Mouse (Mus musculus) heart, postnatal 0 days (tissue): ENCODE measurements at regions not wholly inside any gene's neighbourhood (a gene's known extent, or its start where the extent isn't known, plus 50 kb on each side); places are given as distances from the start of the nearest gene placed in this dataset.

ENCODE experiments used
- ATAC-seq: fragments of 200-750 bp; cut with Nextera tagmentation; 2 replicates; pipeline ENCODE4 v1.8.0; 2017; ENCODE audit warnings: low read depth, moderate number of reproducible peaks, moderate library complexity; ENCODE audit not compliant: insufficient read depth
- DNase-seq: peaks from one replicate; pipeline ENCODE4 v3.0.0-alpha.2; 2016; ENCODE audit warnings: low spot score
- H3K27ac ChIP-seq: fragments of 300-500 bp; sonication (generic); 2 replicates; pipeline ENCODE4 v1.5.1; 2014; ENCODE audit warnings: low read depth, mild to moderate bottlenecking
- H3K27me3 ChIP-seq: fragments of 300-500 bp; sonication (generic); 2 replicates; pipeline ENCODE4 v1.6.1; 2014; ENCODE audit warnings: low read length, mixed read lengths; ENCODE audit not compliant: control insufficient read depth, insufficient read depth
- H3K36me3 ChIP-seq: fragments of 300-500 bp; sonication (generic); replicated peaks from 2 replicates; pipeline ENCODE4 v1.6.1; 2014; ENCODE audit warnings: low read length, mixed read lengths; ENCODE audit not compliant: control insufficient read depth, insufficient read depth
- H3K4me1 ChIP-seq: fragments of 300-500 bp; sonication (generic); 2 replicates; pipeline ENCODE4 v1.6.1; 2014; ENCODE audit warnings: antibody characterized with exemption; ENCODE audit not compliant: control insufficient read depth, insufficient read depth
- H3K4me2 ChIP-seq: fragments of 300-500 bp; sonication (generic); 2 replicates; pipeline ENCODE4 v1.6.1; 2014; ENCODE audit warnings: low read depth, mild to moderate bottlenecking, low read length, moderate library complexity
- H3K4me3 ChIP-seq: fragments of 300-500 bp; sonication (generic); 2 replicates; pipeline ENCODE4 v1.5.1; 2014; ENCODE audit warnings: low read depth, low read length
- H3K9ac ChIP-seq: fragments of 300-500 bp; sonication (generic); replicated peaks from 2 replicates; pipeline ENCODE4 v1.6.1; 2014; ENCODE audit warnings: low read depth, low read length, mixed read lengths
- H3K9me3 ChIP-seq: fragments of 300-500 bp; sonication (generic); replicated peaks from 2 replicates; pipeline ENCODE4 v1.6.1; 2016; ENCODE audit warnings: low read length; ENCODE audit not compliant: control insufficient read depth
- CTCF ChIP-seq: IDR thresholded peaks from 2 replicates; pipeline ENCODE4 v1.5.1; 2016; ENCODE audit warnings: antibody characterized with exemption, control low read depth, low read depth
- EP300 ChIP-seq: IDR thresholded peaks from 2 replicates; pipeline ENCODE4 v1.6.1; 2016; ENCODE audit warnings: antibody characterized with exemption, low read depth
- WGBS: fragments of 180-500 bp; shearing (Covaris S2); extraction: QIAGEN DNeasy Blood & Tissue Kit; methylation state at CpG from one replicate; pipeline ENCODE4 v1.1.7; 2014; 5-methylcytosine and 5-hydroxymethylcytosine counted together

DNA sequence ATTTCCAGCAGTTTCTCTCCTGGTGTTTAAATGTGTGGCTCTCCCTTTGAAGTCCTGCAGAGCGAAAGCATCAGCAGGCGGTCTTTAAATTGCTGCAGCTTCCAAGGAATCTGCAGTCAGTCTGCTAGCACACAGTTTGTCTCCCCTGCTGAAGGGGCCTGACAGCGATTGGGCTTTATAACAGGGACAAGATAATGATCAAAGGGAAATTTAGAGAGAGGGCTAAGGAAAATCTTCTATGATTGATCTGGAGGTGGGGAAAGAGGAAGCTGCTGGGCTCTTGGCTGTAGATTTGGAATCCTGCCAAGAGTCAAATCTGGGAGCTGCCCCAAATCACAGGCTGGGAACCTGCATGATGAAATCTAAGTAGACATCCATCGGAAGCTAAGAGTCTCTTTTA, 1348.8 kb downstream of the Gsdmc2 start:
- DNase-seq (no peak), ATAC-seq (no peak)
- no peak overlapping the region for H3K4me2 ChIP-seq
- WGBS: 34% methylated on average over 4 of the region's 4 CpGs
- no peak overlapping the region for H3K9ac ChIP-seq
- peaks cover 4% of the 10 kb centered on the region; the same call in 1 of the 2 replicates for H3K4me1 ChIP-seq
- no peak for TF ChIP-seq CTCF
- TF ChIP-seq EP300: no peak
- H3K4me3 ChIP-seq: no peak overlapping the region
- H3K9me3 ChIP-seq: no peaks in the 10 kb centered on the region
- no peaks in the 10 kb centered on the region for H3K36me3 ChIP-seq
- H3K27me3 ChIP-seq: 0 out of 2 replicates have a peak, but pooled peaks cover 3% of the 10 kb centered on the region
- H3K27ac ChIP-seq: no peak overlapping the region

DNA sequence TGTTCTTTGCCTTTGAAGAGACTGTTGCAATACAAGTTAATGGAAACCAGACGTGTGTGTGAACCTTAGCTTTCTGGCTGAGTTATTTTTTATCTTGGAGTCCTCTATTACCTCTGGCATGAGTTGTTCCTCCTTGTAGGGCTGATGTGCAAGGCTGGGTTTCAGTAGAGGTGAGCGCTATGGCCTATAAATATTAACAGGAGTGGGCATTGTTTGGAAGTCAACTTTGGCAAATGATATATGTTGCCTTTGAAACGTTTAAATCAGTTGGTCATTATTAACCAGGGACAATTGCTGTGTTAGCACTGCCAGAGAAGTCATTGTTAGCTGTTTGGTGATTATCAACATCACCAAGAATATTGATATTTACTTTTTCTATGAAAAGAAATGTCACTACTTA, 1352.6 kb downstream of the Gsdmc2 start:
- H3K9ac ChIP-seq: no peak overlapping the region
- no peaks in the 10 kb centered on the region for H3K9me3 ChIP-seq
- H3K4me1 ChIP-seq: peaks cover 4% of the 10 kb centered on the region; the same call in 1 of the 2 replicates
- DNase-seq (no peak), ATAC-seq (no peak)
- no peak overlapping the region for H3K4me2 ChIP-seq
- 0 out of 2 replicates have a peak, but pooled peaks cover 3% of the 10 kb centered on the region for H3K27me3 ChIP-seq
- H3K27ac ChIP-seq: no peak overlapping the region
- TF ChIP-seq CTCF (no peak), EP300 (no peak)
- H3K4me3 ChIP-seq: no peak overlapping the region
- 59% methylated on average over 3 of the region's 3 CpGs for WGBS
- H3K36me3 ChIP-seq: no peaks in the 10 kb centered on the region

DNA sequence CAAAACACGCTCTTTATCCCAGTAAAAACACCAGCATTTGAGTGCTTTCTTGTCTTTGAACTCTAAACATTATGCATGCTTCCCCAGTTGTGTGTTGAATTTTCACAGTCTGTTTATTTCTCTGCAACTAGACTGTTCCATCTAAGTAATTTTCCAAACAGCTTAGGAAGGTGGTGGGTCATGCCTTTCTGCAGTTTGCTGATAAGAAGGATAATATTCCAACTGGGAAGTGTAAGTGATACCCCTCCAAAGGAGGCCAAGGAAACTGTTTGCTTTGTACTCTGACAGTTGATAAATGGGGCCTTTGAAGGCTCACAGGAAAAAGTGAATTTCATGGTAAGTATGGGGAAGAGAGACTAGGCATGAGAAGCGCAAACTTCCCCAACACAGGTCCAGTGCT, 1354.4 kb downstream of the Gsdmc2 start:
- 71% methylated on average over 2 of the region's 2 CpGs for WGBS
- no peak overlapping the region for H3K27ac ChIP-seq
- H3K4me1 ChIP-seq: no peaks in the 10 kb centered on the region

DNA sequence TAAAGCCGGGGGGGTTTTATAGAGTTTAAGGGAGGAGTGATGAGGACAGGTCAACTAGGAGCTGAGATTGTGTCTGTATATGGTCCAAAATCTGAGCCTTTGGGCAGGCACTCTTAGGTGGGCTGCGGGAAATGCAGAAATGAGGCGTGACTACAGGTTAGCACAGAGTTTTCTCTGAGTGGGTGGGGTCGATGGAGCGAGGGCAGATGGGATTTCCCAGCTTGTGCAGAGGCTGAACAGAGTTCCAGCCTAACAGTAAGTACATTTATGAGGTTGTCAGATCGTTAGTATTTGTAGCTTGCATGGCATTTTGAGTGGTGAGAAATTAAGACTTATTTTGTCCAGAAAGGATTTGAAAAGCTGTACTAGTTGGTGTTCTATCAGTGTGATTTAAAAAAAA, 1358.4 kb downstream of the Gsdmc2 start:
- no peak overlapping the region for H3K4me2 ChIP-seq
- no peaks in the 10 kb centered on the region for H3K9me3 ChIP-seq
- no peaks in the 10 kb centered on the region for H3K36me3 ChIP-seq
- H3K4me3 ChIP-seq: no peak overlapping the region
- H3K27ac ChIP-seq: no peak overlapping the region
- 80% methylated on average over 6 of the region's 6 CpGs for WGBS
- ATAC-seq (no peak), DNase-seq (no peak)
- no peaks in the 10 kb centered on the region for H3K27me3 ChIP-seq
- H3K4me1 ChIP-seq: no peaks in the 10 kb centered on the region
- H3K9ac ChIP-seq: no peak overlapping the region
- no peak for TF ChIP-seq CTCF
- TF ChIP-seq EP300: no peak

More for the DNA sequence above, 1354.4 kb downstream of the Gsdmc2 start:
- DNase-seq: no peak
- H3K4me3 ChIP-seq: no peak overlapping the region
- no peak for ATAC-seq
- TF ChIP-seq CTCF: no peak
- TF ChIP-seq EP300: no peak
- no peaks in the 10 kb centered on the region for H3K9me3 ChIP-seq
- no peak overlapping the region for H3K9ac ChIP-seq
- H3K27me3 ChIP-seq: no peaks in the 10 kb centered on the region
- H3K4me2 ChIP-seq: no peak overlapping the region
- no peaks in the 10 kb centered on the region for H3K36me3 ChIP-seq

DNA sequence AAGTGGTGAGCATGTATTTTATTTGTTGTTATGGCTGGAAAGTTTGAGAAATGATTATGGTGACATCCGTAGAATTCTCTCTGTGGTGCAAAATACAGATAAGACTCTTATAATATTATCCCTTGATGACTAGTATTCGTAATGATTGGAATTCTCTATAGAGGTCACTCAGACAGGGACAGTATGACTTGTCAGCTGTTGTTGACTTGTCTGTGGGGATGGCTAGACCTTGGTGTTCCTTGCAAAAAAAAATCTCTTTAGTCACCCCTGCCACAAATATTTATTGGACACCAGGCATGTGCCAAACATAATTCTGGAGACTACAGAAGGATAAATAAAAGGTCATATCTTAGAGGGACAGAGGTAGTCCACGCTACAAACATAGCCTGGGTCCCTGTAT, 1360.6 kb downstream of the Gsdmc2 start:
- Histone ChIP-seq H3K27ac (no peak overlapping the region), H3K4me1 (no peaks in the 10 kb centered on the region), H3K27me3 (no peaks in the 10 kb centered on the region), H3K36me3 (no peaks in the 10 kb centered on the region), H3K4me2 (no peak overlapping the region), H3K9ac (no peak overlapping the region), H3K4me3 (no peak overlapping the region), H3K9me3 (no peaks in the 10 kb centered on the region)
- ATAC-seq (no peak), DNase-seq (no peak)
- 70% methylated on average over 3 of the region's 3 CpGs for WGBS
- no peak for TF ChIP-seq EP300
- no peak for TF ChIP-seq CTCF

DNA sequence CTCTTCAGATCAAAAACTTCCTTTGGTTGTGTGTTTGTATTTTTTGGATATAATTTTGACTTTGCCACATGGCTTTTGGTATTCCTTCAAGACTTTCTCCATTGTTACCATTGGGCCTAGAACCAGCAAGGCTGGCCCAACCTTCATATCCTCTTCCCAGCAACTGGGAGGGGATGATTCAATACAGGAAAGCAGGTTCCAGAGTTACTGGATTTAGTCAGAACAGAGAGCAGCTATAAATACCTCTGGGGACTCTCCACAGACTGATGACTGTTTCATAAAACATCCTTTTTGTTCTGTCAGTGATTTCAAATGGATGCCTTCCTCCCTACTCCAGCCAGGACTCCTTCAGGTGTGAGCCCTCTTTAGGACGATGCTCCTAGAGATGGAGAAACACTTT, 1361.4 kb downstream of the Gsdmc2 start:
- Histone ChIP-seq H3K27ac (no peak overlapping the region), H3K4me3 (no peak overlapping the region), H3K4me1 (no peaks in the 10 kb centered on the region), H3K9ac (no peak overlapping the region), H3K36me3 (no peaks in the 10 kb centered on the region), H3K27me3 (no peaks in the 10 kb centered on the region), H3K4me2 (no peak overlapping the region), H3K9me3 (no peaks in the 10 kb centered on the region)
- no peak for DNase-seq
- TF ChIP-seq EP300 (no peak), CTCF (no peak)
- ATAC-seq: no peak
- WGBS: 73% methylated on average over 1 of the region's 1 CpGs
